Mouse (Mus musculus): ENCODE data around the gene Ikbke.

Gene Ikbke

DNA sequence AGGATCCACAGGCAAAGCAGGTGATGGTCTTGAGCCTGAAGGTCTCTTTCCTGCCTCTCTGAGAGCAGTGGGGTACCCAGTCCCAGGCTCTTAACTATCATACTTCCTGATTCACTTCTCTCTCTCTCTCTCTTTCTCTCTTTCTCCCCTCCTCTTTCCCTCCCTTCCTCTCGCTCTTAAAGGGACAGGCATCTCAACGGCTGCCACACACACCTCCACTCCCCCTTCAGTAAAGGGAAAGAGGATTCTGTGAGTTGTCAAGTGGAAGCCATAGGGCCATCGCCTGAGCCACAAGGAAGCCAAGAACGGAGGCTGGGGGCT is at the start of gene Ikbke:
TSS of gene Ikbke (minus strand) at position 151 of the 321 bp plus-strand sequence.
- DNase-seq (ENCODE audit: low read depth, low spot score) = peak; percentile 50

DNA sequence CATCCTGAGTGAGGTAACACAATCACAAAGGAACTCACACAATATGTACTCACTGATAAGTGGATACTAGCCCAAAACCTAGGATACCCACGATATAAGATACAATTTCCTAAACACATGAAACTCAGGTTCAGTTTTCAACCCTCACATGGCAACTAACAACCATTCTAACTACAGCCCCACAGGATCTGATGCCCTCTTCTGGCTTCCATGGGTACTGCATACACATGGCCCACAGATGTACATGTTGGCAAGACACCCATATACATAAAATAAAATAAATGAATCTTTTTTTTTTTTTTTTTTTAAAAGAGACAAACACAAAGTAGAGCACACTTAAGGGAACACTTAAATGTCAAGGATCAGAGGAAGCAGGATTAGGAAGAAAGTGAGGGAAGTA is 49.7 kb upstream of the Ikbke start:
- DNase-seq (ENCODE audit: low read depth, low spot score) = peak; percentile 66

DNA sequence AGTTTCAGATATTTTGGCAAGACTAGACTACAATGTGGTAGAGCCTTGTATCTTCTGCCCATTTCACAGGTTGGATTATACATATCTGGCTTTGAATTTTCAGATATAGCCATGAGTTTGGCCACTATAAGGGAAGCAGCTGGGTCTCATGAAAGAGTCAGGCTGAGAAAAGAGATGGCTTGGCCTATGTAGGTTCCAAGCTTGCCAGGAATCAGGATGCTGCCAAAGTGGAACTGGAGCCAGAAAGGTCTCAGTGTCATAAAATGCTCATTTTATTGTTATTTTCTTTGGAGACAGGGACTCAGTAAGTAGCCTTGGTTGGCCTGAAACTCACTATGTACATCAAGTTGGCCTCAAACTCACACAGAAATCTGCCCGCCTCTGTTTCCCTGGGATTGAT is 47.8 kb upstream of the Ikbke start:
- DNase-seq (ENCODE audit: low read depth, low spot score) = no peak

DNA sequence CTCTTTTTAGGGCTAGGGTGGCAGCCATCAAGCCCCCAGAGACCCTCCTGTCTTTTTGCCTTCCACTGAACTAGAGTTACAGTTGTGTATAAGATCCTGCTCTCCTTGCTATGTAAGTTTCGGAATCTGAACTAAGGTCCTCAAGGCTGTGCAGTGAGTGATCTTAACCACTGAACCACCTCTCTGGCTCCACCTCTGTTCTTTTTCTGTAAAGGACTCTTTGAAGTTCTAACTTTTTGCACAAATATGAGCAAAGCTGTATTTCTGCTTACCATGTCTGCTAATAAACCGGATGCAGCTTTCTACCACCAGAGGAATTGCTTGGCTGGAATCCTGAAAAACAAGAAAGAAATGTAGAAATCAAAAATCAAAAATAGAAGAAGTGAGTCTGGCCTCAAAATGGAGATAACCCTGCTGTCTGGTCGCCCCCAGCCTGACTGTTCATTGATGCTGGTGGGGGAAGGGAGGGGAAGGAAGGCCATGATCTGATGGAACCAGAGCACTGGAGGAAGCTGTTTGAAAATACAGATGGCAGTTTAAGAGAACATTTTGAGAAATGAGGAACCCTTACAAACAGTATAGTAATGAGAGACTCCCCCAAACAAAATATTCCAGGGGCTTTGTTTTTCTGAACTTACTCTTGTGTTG is 45.5 kb upstream of the Ikbke start:
- peak; percentile 50 for DNase-seq (ENCODE audit: low read depth, low spot score)

DNA sequence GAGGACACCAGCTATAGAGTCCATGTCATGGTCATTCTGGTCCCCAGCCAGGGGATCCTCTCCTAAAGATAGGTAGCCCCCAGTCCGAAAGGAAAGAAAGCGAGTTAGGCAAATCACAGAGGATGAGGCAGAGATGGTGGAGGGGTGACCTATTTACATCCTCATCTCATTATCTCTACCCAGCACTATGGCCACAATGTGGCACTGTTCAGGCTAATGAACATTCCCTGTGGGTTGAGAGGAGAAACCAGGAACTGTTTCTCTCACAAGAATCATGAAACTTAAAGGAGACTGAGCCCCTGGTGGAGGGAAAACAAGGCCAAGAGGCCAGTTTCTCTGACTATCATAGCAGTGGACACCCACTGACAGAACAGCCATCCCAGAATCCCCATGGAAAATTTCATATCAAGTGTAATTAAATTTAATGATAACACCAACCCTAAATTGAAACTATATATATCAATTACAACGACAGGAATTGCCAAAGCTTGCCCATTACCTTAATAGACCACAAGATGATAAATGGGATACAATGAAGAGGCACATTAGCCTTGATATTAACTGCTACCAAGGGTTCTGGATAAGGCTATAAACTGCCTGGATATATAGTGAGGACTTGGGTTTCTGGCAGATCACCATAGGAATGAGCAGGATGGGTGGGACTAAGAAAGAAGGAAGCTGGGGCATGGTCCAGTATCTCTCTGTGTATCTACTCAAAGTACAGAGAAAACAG is 40.4 kb upstream of the Ikbke start:
- no peak for DNase-seq (ENCODE audit: low read depth, low spot score)

DNA sequence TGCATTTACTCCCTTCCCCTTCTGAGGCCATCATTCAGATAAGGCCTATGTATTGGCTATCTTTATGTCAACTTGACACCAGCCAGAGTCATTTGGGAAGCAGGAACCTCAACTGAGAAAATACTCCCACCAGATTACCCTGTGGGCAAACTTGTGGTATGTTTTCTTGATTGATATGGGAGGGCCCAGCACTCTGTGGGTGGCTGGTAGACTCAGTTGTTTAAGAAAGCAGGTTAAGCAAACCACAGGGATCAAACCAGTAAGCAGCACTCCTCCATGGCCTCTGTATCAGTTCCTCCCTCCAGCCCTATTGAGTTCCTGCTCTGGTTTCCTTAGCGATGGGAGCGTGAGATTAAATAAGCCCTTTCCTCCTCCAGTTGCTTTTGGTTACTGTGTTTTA is 39.0 kb upstream of the Ikbke start:
- DNase-seq (ENCODE audit: low read depth, low spot score) = no peak

DNA sequence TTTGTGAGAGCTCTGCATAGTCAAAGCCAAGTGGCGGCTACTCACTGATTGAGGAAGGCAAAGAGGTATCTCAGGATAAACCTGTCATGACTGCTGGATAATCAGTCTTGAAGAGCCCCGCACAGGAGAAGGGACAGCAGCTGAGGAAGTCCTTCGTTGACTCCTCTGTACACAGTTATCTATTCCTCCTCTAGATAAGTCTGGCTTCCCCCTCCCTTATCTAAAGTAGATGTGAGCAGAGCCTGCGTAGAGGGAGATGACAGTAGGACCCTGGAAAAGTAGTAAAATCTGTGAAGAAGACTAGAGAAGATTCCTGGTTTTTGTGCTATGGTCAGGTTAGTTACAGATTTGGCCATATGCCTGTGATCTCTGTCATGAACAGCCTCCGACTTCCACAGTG is 38.2 kb upstream of the Ikbke start:
- DNase-seq (ENCODE audit: low read depth, low spot score) = no peak

DNA sequence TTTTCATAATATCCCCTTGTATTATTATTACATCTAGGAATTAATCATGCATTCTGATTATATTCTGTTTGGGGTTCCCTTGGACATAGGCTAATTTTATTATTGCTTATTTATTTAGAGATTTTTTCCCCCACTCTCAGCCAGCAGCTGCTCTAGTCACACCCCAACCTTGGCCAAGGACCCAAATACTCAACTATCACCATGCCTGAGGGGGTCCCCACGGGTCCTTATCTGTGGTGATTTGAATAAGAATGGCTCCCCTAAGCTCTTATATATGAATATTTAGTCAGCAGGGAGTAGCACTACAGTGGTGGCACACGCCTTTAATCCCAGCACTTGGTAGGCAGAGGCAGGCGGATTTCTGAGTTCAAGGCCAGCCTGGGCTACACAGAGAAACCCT is 31.9 kb upstream of the Ikbke start:
- DNase-seq (ENCODE audit: low read depth, low spot score) = no peak

DNA sequence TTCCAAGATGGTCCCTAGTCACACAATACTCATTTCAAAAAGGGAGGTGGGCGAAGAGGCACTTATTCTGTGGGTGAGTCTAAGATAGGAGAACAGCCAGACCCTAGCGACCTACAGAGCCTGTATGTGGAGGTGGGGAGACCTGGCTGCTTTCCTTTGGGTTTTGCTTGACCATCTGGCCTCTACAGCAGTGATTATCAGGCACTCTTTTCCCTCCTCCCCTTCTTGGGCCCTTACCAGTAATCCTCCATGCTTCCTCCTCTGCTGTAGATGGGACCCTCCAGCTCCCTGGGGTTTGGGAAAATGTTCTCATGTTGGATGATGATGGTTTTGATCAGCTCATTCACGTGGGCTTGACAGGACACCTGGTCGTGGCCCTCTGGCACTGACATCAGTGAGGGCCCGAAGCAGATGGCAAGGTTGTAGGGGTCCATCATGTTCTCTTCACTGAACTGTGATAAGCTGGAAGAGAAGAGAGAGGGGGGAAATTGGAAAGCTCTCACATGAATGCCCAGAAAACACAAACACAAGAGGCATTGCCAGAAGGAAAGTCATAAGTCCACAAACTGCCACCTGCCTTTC is 30.9 kb upstream of the Ikbke start:
- DNase-seq (ENCODE audit: low read depth, low spot score) = no peak

DNA sequence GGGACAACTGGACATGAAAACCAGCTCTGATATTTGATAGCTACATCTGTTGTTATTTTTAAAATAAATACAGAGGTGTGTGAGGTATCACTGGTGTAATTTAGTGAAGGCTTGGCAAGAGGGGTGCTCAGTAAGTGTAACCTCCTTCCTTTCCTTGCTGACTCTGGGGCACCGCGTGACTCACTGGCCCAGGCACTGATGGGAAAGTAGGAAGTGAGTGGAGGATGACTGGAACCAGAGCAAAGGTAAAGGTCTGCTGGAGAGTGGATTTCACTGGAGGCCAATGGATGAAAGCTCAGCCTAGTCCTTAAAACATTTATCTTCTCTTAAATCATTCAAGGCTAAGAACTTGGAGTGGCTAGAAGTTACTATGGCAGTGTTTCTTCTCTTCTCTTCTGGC is 21.3 kb upstream of the Ikbke start:
- no peak for DNase-seq (ENCODE audit: low read depth, low spot score)

DNA sequence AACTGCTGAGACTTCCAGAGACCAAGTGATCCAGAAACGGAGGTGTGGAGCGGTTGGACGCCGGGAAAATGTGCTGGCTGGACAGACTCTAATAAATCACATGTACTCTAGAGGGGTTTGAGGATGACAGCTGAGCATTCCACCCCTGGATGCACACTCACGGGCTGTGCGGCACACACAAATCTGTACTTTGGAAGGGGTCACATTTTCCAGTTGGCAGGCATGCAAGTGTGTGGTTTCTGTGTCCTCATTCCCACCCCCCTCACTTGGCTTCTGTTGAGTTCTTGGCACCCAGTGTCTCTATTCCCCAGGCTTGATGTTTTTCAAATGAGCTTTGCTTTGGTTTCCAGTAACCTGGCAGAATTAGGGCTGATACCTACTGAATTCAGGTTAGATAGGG is 20.4 kb upstream of the Ikbke start:
- no peak for DNase-seq (ENCODE audit: low read depth, low spot score)

DNA sequence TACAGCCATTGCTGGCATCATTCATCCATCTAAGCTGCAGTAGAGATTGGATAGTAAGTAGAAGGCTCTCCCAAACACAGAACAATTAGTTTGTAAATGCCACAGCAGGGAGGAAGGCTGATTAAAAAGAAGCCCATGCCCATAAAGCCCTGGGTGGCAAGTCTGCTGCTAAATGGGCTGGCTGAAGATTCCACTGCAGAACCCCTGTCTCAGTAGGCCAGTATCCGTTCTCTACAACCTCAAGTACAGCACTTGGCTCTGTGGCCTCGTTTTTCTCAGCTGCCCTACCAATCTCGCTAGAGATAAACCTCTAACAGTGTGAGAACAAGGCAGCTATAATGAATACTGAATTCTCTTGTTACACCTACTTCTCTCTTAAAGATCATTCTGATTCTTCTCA is 19.8 kb upstream of the Ikbke start:
- DNase-seq (ENCODE audit: low read depth, low spot score) = no peak

DNA sequence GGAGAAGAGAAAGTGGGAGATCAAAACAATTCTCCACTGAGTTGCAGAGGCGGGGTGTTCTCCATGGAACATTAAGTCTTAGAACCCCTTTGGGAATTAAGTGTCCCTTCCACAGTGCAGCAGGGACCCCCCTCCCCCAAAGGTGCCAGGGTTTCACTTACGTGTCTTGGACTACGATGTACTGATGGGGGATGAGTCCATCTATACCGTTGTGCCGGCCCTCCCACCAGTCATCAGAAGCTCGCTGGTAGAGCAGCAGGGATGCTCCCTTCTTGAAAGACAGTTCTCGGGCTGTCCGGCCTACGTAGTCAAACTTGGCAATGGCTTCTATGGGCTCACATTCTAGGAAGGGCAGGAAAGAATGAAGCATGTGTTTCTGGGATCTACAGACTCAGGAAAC is 18.8 kb upstream of the Ikbke start:
- DNase-seq (ENCODE audit: low read depth, low spot score) = no peak

DNA sequence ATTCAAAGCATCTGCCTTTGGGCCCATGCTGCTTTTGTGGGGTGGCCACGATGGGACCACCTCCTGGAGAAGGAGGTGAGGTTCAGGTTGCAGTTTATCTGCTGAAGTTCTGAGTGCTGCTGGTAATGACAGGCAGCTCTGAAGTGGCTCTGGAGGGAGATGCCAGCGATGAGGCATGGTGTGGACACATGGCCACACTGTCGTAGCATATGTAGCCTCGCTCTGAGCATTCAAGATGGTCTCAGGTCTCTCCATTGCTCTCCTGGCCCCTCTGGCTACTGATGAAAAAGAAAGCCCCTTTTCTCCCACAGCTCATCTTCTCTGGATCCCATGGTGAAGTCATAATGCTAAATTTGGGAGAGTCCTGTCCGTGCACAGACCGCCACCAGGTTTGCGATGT is 17.3 kb upstream of the Ikbke start:
- DNase-seq (ENCODE audit: low read depth, low spot score) = no peak

DNA sequence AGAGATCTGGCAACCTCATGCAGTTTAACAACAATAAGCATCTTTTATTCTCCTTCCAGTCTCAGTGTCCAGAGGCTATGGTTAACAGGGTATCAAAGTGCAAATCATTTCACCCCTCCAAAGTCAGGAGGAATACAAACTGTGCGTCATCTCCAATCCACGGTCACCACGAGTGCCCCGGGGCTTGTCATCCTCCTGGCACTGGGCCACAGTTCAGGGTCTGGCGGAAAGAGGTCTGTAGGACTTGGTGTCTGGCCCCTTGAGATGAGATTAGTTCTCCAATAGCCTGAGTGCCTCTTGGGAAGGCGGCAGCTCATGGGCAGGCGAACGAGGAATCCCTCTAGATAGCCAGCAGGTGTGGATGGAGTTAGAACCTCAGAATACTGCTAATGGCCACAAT is 15.8 kb upstream of the Ikbke start:
- no peak for DNase-seq (ENCODE audit: low read depth, low spot score)

DNA sequence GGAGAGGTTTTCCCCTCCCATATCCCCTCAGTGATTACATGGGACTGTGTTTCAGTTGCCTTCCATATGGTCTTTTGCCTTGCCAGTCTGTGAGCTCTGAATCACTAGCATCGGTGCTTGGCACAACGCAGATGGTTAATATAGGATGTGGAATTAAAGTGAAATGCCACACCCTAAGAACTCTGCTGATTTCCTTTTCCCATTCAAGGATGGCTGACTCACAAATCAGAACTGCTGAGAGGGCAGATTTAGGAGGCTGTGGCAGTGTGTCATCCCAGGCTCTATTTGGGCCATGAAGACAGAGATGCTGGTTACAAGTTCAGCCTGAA is 14.5 kb upstream of the Ikbke start:
- no peak for DNase-seq (ENCODE audit: low read depth, low spot score)

DNA sequence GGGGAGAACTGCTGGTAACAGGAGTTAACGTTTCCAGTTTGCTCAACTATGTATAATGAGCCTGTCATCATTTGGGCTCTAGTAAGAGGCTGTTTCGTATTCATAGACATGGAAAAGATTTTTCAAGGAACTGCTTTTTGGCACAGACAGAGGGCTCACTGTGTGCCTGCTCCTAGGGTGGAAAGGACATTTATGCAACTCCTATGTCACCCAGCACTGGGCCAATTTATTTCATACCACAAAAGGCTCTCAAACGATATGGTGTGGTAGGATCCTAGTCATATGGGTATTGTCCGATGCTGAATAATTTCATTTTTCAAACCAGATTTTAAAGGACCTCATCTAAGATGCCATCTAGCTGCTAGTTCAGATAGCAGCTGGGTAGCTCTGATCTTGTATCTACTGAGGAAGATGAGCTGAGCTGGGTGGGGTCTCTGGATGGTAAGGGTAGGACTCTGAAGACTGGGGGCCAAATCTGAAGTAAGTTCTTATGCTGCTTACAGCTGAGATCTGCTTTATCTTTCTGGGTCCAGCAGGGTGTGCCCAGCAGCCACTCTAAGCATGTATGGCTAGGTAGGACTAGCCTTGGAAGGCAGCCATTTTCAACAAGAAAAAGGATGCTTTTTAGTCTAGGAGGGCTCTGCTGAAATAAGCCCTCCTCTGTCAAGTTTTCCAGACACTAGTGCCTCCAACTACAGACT is 14.0 kb upstream of the Ikbke start:
- DNase-seq (ENCODE audit: low read depth, low spot score) = no peak

DNA sequence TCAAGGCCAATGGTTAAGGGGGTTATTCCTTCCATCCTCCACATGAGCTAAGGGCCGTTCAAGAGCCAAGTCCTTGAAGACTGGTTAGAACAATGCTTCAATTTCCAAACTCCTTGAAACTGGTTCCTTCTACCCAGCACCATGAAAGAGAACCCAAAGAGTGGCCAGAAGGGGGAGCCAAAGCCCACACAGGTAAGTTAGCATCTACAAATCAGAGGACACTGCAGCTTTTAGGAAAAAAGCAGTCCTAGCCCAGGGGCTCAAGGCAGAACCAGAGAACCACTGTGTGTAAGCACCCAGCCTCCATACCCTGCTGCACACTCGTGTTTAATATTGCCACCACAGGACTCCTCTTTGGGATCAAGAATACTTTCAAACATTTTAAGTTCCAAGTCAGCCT is 11.2 kb upstream of the Ikbke start:
- DNase-seq (ENCODE audit: low read depth, low spot score) = peak; percentile 88

DNA sequence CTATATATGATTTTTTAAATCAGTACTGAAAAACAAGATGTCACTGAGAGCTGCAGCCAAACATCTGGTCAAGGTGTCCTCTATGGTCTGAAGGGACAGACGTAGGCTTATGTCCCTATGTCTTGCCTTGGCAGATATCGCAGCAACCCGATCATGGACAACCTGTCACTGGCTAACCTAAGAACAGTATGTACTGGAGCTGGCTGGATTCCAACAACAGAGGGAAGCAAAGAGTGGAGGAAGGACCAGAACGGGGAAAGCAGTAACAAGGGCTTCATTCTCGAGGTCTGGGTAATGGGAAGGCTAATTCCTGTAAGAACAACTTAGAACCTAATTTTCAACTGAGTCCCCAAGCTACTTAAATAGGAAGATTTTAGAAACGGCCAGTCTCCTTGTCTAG is 9.5 kb upstream of the Ikbke start:
- no peak for DNase-seq (ENCODE audit: low read depth, low spot score)

DNA sequence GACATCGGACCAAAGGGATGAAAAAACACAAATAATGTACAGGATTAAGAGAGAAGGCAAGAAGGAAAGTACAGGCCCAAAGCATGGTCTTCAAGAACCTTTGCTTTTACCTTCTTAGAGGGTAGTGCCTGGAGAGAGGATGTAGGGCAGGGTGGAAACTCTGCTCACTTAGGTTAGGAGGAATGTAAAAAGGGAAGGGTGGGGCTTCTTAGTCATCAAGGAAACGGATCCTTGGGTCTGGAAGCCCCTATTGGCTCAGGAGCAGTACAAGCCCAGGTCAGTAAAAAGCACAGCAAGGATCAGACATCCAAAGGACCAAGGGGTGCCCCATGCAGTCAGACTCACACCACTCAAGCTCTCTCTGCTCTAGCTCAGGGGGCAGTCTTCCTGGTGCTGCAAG is 7.9 kb upstream of the Ikbke start:
- no peak for DNase-seq (ENCODE audit: low read depth, low spot score)

DNA sequence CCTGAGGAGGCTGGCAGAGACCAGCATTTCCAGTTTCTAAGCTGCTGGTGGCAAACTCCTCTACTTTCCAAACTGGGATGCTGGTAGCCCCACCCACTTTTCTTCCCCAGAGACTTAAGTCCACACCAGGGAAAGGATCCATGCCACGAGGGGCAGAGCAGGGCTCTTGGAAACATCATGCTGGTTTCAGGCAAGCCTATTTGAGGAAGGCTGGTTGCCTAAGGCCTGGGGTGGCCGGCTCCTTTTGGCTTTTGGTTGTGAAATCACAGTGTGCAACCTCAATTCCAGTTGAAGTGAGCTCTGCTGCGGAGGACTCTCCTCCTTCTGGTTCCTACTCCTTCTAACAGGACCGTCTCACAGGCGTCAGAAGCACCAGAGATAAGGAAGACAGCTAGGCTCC is 7.4 kb upstream of the Ikbke start:
- no peak for DNase-seq (ENCODE audit: low read depth, low spot score)

DNA sequence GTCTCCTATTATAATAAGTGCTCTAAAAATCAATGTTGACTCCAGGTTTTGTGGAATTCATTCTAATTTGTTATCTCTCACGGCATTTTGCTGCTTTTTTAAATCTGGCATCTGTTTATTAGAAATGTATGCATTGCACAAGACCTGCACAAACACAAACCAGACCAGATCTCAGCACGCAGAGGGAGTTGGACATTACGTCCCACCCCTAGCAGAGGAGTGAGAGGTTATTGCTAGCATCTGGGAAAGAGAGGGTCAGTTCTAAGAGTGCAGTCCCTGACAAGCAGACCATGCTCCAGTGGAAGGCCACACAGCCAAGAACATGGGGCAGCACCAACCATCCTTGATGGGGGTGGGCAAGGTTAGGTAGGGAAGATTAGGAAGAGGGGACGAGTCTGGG is 5.2 kb upstream of the Ikbke start:
- DNase-seq (ENCODE audit: low read depth, low spot score) = no peak

DNA sequence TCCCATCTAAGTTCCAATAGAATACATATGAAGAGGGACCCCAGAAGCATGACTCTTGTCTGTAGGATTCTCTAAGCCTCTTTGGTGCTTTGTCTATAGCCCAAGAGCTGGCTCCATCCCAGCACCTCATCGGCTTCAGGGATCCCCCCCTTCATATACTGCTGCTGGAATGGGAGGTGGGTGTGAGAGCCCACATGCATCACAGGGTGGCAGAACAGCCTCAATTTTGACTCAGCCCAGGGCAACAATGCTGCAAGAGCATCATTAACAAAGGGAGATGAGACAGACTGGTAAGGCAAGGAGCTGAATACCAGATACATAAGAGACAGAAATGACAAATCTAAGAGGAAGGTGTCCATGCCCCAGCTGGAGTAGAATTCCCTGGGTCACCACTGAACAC is 4.8 kb upstream of the Ikbke start:
- no peak for DNase-seq (ENCODE audit: low read depth, low spot score)

All from CD4-positive, CD25-positive, alpha-beta regulatory T cell, adult 2 months (primary cell).